In the genomic region with DNA sequence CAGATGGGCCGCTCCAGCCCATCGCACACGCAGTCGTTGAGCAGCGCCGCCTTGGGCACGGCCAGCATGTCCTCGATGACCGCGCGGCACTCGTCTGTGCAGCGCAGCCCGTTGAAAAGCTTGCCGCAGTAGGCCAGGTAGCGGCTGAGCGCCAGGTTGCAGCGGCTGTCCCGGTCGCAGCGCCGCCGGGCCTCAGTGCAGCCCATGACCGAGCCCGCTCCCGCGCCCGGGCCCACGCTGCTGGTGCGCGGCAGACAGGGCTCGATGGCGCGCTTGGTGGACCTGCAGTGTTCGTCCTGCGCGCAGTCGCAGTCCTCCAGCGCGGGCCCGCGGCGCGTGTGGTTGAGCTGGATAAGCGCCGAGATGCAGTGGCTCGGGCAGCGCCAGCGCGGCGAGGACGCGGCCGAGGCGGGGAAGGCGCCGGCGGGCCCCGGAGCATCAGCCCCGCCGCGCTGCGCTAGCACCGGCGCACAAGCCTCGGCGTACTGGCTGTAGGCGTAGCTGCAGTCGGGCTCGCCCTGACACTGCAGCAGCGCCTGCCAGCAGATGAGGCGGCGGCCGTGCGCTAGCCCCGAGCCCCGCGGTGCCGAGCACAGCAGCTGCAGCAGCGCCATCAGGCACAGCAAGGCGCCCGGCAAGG, we compare ENCODE assay signal across 8 mouse cellular contexts. TPM values are rescaled to one million over a fixed set of nuclear protein-coding genes. Genes with fewer than 3 reads are reported as not detected.
DNase-seq lines count a peak whose midpoint lies in the region; ATAC-seq lines count a peak whose summit lies in the region.

No protein-coding gene starts in this region.

- peak overlapping the region; percentile 95 for H3K9ac ChIP-seq in hindbrain, embryonic 12.5 days

- H3K4me1 ChIP-seq in hindbrain, embryonic 12.5 days: peaks cover 38% of the 10 kb centered on the region
- H3K4me1 ChIP-seq in midbrain, embryonic 10.5 days: peaks cover 62% of the 10 kb centered on the region

- ATAC-seq in frontal cortex, adult (ENCODE audit: low TSS enrichment): peak; percentile 61
- peak; percentile 51 for ATAC-seq in hindbrain, embryonic 12.5 days (ENCODE audit: low FRiP score)

- DNase-seq in Muller cell, postnatal 12 days (ENCODE audit: inconsistent ontology term): peak; percentile 90
- peak; percentile 16 to 40 for DNase-seq in adrenal gland, postnatal 4 days (ENCODE audit: low spot score in 2 of 2)
- peak; percentile 30 to 59 for DNase-seq in left cerebral cortex, adult 8-10 months (ENCODE audit: low spot score in 2 of 2)
- DNase-seq in midbrain, embryonic 10.5 days (ENCODE audit: low spot score): peak; percentile 77
- peak; percentile 25 for DNase-seq in skeletal muscle tissue, adult 2 months (ENCODE audit: low read depth, low spot score)
- no peak for DNase-seq in T-cell, adult 2 months (ENCODE audit: low spot score)

- no peaks in the 10 kb centered on the region for H3K27me3 ChIP-seq in hindbrain, embryonic 12.5 days
- peaks cover 39% of the 10 kb centered on the region for H3K27me3 ChIP-seq in midbrain, embryonic 10.5 days (ENCODE audit: low read depth, poor library complexity, severe bottlenecking)

- H3K36me3 ChIP-seq in hindbrain, embryonic 12.5 days: no peaks in the 10 kb centered on the region
- peaks cover 7% of the 10 kb centered on the region; the same call in 1 of the 2 replicates for H3K36me3 ChIP-seq in midbrain, embryonic 10.5 days

- WGBS in hindbrain, embryonic 12.5 days: under 1% methylated on average over 82 of the region's 82 CpGs
- 0% methylated on average over 82 of the region's 82 CpGs for WGBS in midbrain, embryonic 10.5 days

- no peaks in the 10 kb centered on the region for H3K9me3 ChIP-seq in hindbrain, embryonic 12.5 days (replicated peaks)
- H3K9me3 ChIP-seq in midbrain, embryonic 10.5 days (replicated peaks): no peaks in the 10 kb centered on the region

- H3K27ac ChIP-seq in hindbrain, embryonic 12.5 days: peak overlapping the region; percentile 99
- peak overlapping the region; percentile 99 for H3K27ac ChIP-seq in midbrain, embryonic 10.5 days (replicated peaks)

- H3K4me3 ChIP-seq in hindbrain, embryonic 12.5 days: peak overlapping the region; percentile 90
- peak overlapping the region; percentile 93 for H3K4me3 ChIP-seq in midbrain, embryonic 10.5 days

- H3K4me2 ChIP-seq in hindbrain, embryonic 12.5 days (replicated peaks): peak overlapping the region; percentile 82

RNA-seq across cellular contexts. Expression of a gene that starts 0.9 kb away (rescaled TPM):
- total RNA-seq in adrenal gland, postnatal 4 days (2021): 10 to 100 TPM; 86.7 to 87.7 TPM
- 159 and 173 TPM in 2 replicates for polyA plus RNA-seq in hindbrain, embryonic 12.5 days (2016; fragmentation: Nextera tagmentation; extraction: Ambion mirVana)
- total RNA-seq in left cerebral cortex, adult 8-10 months (2022): 1 to 10 TPM; 5.9 to 7.6 (median 7.6) TPM
- polyA plus RNA-seq in midbrain, embryonic 10.5 days (2016; fragmentation: Nextera tagmentation; extraction: Ambion mirVana): 49.2 and 49.5 TPM in 2 replicates

Comparison
In these comparisons a context has a peak if more than half of its experiments do, and no peak if none do; other contexts are left out.
1. RNA of a gene that starts 0.9 kb away (total RNA-seq): 86.7 to 87.7 TPM in adrenal gland, postnatal 4 days; 5.9 to 7.6 TPM in left cerebral cortex, adult 8-10 months; every median in the first group is over 10 times any median in the second.